Mouse (Mus musculus) hindbrain, embryonic 15.5 days (tissue): Measurements from ENCODE around the gene Tff3. TPM values are rescaled to one million over a fixed set of nuclear protein-coding genes. Genes with fewer than 3 reads are reported as not detected.

Source experiments
- ATAC-seq: fragments of 200-750 bp; cut with Nextera tagmentation; 2 replicates; pipeline ENCODE4 v1.8.0; 2017; ENCODE audit warnings: low read depth, moderate number of reproducible peaks, moderate TSS enrichment; ENCODE audit not compliant: low FRiP score
- H3K27ac ChIP-seq: fragments of 300-500 bp; sonication (generic); replicated peaks from 2 replicates; pipeline ENCODE4 v1.5.1; 2015; ENCODE audit warnings: mild to moderate bottlenecking, inconsistent platforms
- H3K27me3 ChIP-seq: fragments of 300-500 bp; sonication (generic); 2 replicates; pipeline ENCODE4 v1.6.1; 2015; ENCODE audit warnings: control low read depth, inconsistent platforms
- H3K36me3 ChIP-seq: fragments of 300-500 bp; sonication (generic); 2 replicates; pipeline ENCODE4 v1.6.1; 2015; ENCODE audit warnings: control low read depth, inconsistent platforms
- H3K4me1 ChIP-seq: fragments of 300-500 bp; sonication (generic); replicated peaks from 2 replicates; pipeline ENCODE4 v1.6.1; 2015; ENCODE audit warnings: control low read depth, inconsistent platforms
- H3K4me2 ChIP-seq: fragments of 300-500 bp; sonication (generic); 2 replicates; pipeline ENCODE4 v1.6.1; 2015; ENCODE audit warnings: moderate library complexity, mild to moderate bottlenecking, inconsistent platforms
- H3K4me3 ChIP-seq: fragments of 300-500 bp; sonication (generic); 2 replicates; pipeline ENCODE4 v1.5.1; 2015; ENCODE audit warnings: mild to moderate bottlenecking, inconsistent platforms
- H3K9ac ChIP-seq: fragments of 300-500 bp; sonication (generic); 2 replicates; pipeline ENCODE4 v1.6.1; 2015; ENCODE audit warnings: inconsistent platforms
- H3K9me3 ChIP-seq: fragments of 300-500 bp; sonication (generic); 2 replicates; pipeline ENCODE4 v1.6.1; 2016; ENCODE audit warnings: control low read depth, inconsistent platforms
- WGBS: fragments of 180-500 bp; shearing (Covaris S2); methylation state at CpG from one replicate; pipeline ENCODE4 v1.1.7; 2015; 5-methylcytosine and 5-hydroxymethylcytosine counted together
- polyA plus RNA-seq: library from polyadenylated mRNA; unstranded; fragments of >200 nt; fragmentation: Nextera tagmentation; extraction: Ambion mirVana; gene quantifications from 2 replicates; pipeline ENCODE4 v1.2.1, GENCODE M21; 2015

Gene Tff3
- polyA plus RNA-seq, 1 experiment from 2014 or later = 2.4 TPM

DNA sequence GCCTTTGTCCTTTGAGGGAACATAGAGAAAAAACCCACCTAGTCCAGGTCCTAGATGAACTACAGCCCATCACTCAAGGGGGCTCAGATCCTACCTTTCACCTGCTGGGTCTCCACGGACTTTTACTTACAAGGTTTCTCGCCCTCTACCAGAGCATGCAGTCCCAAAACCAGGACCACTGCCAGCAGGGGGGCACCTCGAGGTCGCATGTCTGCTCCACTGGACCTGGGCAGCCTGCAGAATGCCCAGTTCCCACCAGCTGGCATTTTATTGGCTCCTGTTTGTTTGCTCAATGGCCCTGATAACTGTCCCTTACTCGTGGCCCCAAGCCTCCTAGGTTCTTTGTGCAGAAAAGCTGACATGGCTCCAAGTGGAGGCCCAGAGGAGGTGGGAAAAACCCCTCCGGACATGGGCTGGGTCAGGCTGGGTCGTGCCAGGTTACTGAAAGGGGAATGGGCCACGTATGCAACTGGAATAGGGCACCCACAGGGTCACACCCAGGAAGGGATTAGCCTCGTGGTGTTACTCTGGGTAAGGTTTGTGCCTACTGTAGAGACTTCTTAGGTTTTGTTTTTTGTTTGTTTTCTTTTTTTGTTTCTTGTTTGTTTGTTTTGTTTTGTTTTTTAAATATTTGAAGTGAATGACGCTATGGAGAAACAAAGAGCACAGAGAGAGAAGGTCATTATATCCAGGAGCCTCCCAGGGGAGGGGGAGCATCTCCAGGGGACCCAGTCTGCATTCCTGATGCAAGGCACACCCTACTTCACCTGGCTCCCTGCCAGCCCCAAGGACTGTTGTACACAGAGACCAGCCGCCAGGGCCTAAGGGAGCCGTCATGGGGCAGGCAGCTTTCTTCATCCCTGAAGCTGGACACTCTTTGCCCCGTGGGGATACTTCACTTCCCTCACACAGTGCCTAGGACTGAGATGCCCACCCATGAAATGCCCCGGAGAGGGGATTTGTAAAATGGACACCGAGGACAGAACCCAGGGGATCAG lies 14.9 kb upstream of the Tff3 start, which contains the start of gene Tff2:
Gene Tff2 (minus strand): TSS at position 243 of the 998 bp plus-strand sequence.
- 61% methylated on average over 15 of the region's 15 CpGs for WGBS
- H3K27me3 ChIP-seq = no peaks in the 10 kb centered on the region
- H3K27ac ChIP-seq = no peak within 1 kb of the TSS
- no peak within 1 kb of the TSS for H3K4me2 ChIP-seq
- H3K36me3 ChIP-seq = no peaks in the 10 kb centered on the region
- no peak within 1 kb of the TSS for H3K9ac ChIP-seq
- no peaks in the 10 kb centered on the region for H3K9me3 ChIP-seq
- ATAC-seq = no peak
- 0 out of 2 replicates have a peak, but pooled peaks cover 4% of the 10 kb centered on the region for H3K4me1 ChIP-seq
- H3K4me3 ChIP-seq = no peak within 1 kb of the TSS

DNA sequence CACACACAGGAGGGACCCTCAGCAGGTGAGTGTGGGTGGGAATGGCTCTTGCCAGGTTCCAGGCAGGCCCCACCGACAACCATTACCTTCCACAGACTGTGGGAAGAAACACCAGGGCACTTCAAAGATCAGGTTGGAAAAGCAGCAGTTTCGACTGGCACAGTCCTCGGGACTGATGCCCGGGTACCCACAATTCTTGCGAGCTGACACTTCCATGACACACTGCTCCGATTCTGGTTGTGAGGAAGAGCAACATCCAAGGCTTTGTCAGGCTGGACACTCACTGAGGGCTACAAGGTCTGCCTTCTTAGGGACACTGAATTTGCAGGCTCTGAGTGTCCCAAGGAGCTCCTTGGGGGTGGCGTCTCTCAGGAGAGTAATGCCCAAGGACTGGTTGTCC lies 12.7 kb upstream of the Tff3 start:
- Histone ChIP-seq H3K27me3 (no peaks in the 10 kb centered on the region), H3K4me3 (no peak overlapping the region), H3K36me3 (no peaks in the 10 kb centered on the region), H3K27ac (no peak overlapping the region), H3K4me1 (0 out of 2 replicates have a peak, but pooled peaks cover 4% of the 10 kb centered on the region), H3K9ac (no peak overlapping the region), H3K9me3 (no peaks in the 10 kb centered on the region), H3K4me2 (no peak overlapping the region)
- ATAC-seq = no peak
- 95% methylated on average over 7 of the region's 7 CpGs for WGBS

DNA sequence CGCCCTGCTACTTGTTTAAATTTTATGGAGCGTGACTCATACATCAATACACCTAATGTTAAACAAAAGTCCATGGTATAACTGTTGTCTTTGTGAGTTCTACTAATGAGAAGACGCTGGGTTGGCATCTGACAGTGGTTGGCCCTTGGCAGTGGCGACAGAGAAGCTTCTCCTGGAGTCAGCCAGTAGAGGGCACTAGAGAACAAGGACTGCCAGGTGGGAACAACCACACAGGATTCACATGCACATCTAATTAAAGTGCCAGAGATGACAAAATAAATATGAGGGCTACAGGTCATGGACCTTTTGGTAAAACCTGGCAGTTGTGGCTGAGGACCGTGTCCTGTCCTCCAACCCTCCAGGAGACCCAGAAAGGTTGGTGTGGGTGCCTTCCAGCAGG lies 9.0 kb upstream of the Tff3 start:
- 17% methylated on average over 5 of the region's 5 CpGs for WGBS
- Histone ChIP-seq H3K9me3 (no peaks in the 10 kb centered on the region), H3K27me3 (no peaks in the 10 kb centered on the region), H3K4me2 (no peak overlapping the region), H3K4me1 (no peaks in the 10 kb centered on the region), H3K9ac (no peak overlapping the region), H3K36me3 (no peaks in the 10 kb centered on the region), H3K4me3 (no peak overlapping the region), H3K27ac (no peak overlapping the region)
- no peak for ATAC-seq

DNA sequence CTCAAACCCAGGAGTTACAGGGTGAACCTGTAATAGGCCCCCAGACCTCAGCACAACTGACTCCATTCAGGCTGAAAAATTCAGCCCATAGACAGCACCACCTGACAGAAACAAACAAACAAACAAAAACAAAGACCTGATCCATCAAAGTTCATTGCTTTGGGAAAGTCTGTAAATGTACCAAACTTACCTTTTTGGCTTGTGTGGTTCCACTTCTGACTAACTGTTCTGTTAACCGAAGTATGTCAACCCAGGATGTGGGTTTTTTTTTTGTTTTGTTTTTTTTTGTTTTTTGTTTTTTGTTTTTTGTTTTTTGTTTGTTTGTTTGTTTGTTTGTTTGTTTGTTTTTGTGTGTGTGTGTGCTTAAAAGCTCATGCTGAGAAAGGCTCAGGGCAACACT lies 7.4 kb upstream of the Tff3 start:
- Histone ChIP-seq H3K36me3 (no peaks in the 10 kb centered on the region), H3K4me1 (no peaks in the 10 kb centered on the region), H3K27me3 (no peaks in the 10 kb centered on the region), H3K27ac (no peak overlapping the region), H3K4me2 (no peak overlapping the region), H3K4me3 (no peak overlapping the region), H3K9me3 (no peaks in the 10 kb centered on the region), H3K9ac (no peak overlapping the region)
- 88% methylated on average over 1 of the region's 1 CpGs for WGBS
- ATAC-seq = no peak

DNA sequence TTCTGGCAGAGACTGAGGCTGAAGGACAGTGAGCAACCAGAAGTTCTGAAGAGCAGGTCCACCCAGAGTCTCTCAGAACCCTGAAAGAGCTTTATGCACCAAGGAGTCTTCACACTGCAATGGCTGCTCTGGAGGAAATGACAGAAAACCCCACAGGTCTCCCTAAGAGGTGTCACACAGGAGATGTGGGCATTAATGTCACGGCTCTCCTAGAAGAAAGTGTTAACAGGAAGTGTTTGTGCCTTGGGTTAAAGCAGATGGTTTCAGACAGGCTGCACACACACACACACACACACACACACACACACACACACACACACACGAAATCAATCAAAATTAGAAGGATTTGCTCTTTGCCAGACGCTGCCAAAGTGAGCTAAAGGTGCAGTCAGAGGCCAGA lies 6.8 kb upstream of the Tff3 start:
- Histone ChIP-seq H3K4me1 (no peaks in the 10 kb centered on the region), H3K4me3 (no peak overlapping the region), H3K36me3 (no peaks in the 10 kb centered on the region), H3K9ac (no peak overlapping the region), H3K27ac (no peak overlapping the region), H3K27me3 (no peaks in the 10 kb centered on the region), H3K4me2 (no peak overlapping the region), H3K9me3 (no peaks in the 10 kb centered on the region)
- no peak for ATAC-seq
- WGBS = 64% methylated on average over 3 of the region's 3 CpGs

DNA sequence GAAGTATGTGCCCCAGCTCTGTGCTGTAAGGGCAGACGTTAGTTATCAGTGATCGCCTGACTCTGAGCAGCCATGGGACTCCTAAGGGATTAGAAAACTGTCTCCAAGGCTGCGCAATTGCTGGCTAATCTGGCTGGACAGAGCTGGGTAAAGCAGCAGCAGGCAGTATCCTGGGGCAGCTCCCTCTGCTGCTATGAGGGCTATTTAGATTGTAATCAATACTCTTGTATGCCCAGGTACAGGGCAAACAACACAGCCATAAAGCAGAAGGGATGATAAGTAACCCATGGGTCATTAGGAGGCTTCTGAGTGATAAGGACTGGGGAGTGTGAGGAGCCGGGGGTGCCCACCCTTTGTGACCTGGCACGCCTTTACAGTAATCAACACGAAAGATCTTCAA lies 5.5 kb upstream of the Tff3 start:
- 85% methylated on average over 6 of the region's 6 CpGs for WGBS
- Histone ChIP-seq H3K27me3 (no peaks in the 10 kb centered on the region), H3K4me1 (no peaks in the 10 kb centered on the region), H3K27ac (no peak overlapping the region), H3K9ac (no peak overlapping the region), H3K36me3 (no peaks in the 10 kb centered on the region), H3K9me3 (no peaks in the 10 kb centered on the region), H3K4me2 (no peak overlapping the region), H3K4me3 (no peak overlapping the region)
- ATAC-seq = no peak

DNA sequence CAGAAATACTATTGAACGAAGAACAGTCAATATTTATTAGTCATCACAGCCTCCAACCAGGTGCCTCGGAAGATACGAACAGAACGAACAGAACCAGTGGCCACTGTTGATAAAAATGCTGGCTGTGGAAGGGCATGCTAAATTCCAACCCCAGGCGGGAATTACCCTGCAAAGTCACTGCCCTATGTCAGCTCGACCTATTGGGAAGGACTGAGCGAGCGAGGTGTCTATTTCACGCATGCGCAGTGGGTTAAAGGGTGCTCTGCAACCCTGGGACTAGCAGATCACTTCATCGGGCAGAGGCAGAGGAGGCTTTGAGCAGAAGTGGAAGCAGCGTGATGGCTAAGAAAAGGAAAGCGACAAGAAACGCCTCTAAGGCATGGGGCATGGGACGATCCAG lies 4.3 kb upstream of the Tff3 start:
- Histone ChIP-seq H3K27ac (no peak overlapping the region), H3K36me3 (no peaks in the 10 kb centered on the region), H3K4me1 (no peaks in the 10 kb centered on the region), H3K9me3 (no peaks in the 10 kb centered on the region), H3K4me2 (no peak overlapping the region), H3K4me3 (no peak overlapping the region), H3K27me3 (no peaks in the 10 kb centered on the region), H3K9ac (no peak overlapping the region)
- no peak for ATAC-seq
- WGBS = 86% methylated on average over 15 of the region's 15 CpGs

DNA sequence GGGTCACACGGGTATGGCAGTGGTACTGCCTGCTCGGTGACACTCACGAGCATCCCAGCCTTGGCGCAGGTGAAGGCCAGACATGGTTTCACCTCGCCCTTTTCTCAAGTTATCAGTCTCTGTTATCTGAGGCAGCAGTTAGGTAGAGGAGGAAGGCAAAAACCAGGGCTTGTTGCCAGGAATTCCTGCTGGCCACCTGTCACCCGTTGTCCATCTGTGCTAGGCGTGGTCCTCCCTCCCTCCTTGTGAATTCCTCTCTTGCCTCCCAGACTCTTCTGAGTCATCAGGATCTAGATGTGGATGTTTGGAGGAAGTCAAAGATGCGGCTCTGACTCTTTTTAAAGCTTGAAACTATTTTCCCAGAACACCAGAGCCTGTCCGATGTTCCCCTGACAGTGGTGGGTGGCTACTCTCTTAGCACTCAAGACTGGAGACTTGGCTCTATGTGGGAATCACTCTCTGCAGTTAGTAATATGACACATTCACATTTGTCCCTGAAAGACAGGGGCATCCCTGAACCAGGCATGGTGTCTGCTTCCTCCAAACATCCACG lies 1.9 kb upstream of the Tff3 start:
- H3K9me3 ChIP-seq = no peaks in the 10 kb centered on the region
- no peak overlapping the region for H3K27ac ChIP-seq
- no peaks in the 10 kb centered on the region for H3K36me3 ChIP-seq
- ATAC-seq = no peak
- no peak overlapping the region for H3K9ac ChIP-seq
- no peaks in the 10 kb centered on the region for H3K27me3 ChIP-seq
- H3K4me2 ChIP-seq = no peak overlapping the region
- H3K4me3 ChIP-seq = no peak overlapping the region
- WGBS = 84% methylated on average over 10 of the region's 10 CpGs
- no peaks in the 10 kb centered on the region for H3K4me1 ChIP-seq

DNA sequence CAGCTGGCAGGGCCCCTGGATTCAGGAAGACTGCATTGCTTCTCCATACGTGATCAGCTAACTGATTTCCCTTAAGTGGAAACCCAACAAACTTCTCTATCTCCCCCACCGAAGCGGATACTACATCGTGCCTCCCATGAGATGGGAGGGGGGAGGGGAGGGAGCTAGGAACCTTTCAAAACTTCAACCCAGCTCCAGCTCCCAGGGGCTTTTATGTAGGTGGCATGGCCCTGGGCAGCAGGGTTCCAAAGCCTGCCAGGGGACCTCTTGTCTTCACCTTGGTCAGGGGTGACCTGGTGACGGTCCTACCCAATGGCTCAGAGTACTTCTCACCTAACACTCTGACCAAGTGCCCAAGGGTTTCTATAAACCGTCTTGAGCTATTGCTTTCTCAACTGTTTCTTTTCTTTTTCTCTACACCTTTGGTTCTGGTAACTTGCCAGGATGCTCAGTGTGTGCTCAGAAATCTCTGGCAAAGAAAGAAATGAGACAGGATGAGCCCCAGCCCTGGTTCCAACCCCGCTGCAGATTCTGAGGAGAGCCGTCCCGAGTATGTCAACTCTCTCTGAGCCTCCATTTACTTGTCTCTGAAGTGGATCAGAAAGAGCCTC lies 633 bp downstream of the Tff3 start:
- no peak overlapping the region for H3K9ac ChIP-seq
- no peak overlapping the region for H3K4me3 ChIP-seq
- WGBS = 86% methylated on average over 9 of the region's 9 CpGs
- H3K9me3 ChIP-seq = no peaks in the 10 kb centered on the region
- H3K27me3 ChIP-seq = no peaks in the 10 kb centered on the region
- peaks cover 8% of the 10 kb centered on the region for H3K4me1 ChIP-seq
- H3K27ac ChIP-seq = no peak overlapping the region
- H3K4me2 ChIP-seq = no peak overlapping the region
- no peak for ATAC-seq
- no peaks in the 10 kb centered on the region for H3K36me3 ChIP-seq

DNA sequence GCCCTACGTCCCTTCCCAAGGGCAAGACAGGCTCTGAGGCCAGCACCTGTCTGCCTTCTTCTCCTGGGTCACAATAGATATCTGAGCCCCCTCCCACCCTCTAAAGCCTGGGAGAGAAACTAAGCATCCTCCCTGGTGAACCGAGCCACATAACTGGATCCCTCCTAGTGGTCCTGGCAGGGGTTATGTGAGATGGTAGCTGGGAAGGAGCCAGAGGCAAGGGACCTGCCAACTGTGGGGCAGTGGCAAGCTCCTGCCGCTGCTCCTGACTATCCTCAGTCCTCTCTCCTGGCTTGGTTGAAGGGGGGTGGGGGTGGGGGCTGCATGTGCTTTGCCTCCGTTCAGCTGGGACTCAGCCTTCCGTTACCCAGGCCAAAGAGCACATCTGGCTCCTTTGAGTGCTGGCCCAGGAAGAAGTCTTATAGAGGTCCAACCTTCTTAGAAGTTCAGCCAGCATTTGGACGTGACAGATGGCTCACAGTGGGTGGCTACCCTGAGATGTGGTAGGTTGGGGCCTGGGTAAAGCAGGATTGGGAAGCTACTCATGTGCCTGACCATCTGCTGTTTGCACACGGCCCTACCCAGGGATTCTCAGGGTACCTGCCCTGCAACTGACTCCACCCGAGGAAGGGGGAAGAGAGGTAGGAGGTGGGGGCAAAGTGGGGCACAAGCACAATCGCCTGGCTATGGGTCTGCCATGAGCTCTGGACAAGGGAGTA lies 3.7 kb downstream of the Tff3 start:
- Histone ChIP-seq H3K4me3 (no peak overlapping the region), H3K36me3 (no peaks in the 10 kb centered on the region), H3K27me3 (no peaks in the 10 kb centered on the region), H3K9ac (no peak overlapping the region), H3K4me2 (no peak overlapping the region), H3K4me1 (peaks cover 8% of the 10 kb centered on the region), H3K9me3 (peaks cover 6% of the 10 kb centered on the region; the same call in 1 of the 2 replicates), H3K27ac (no peak overlapping the region)
- WGBS = 39% methylated on average over 9 of the region's 9 CpGs
- ATAC-seq = peak; percentile 59

DNA sequence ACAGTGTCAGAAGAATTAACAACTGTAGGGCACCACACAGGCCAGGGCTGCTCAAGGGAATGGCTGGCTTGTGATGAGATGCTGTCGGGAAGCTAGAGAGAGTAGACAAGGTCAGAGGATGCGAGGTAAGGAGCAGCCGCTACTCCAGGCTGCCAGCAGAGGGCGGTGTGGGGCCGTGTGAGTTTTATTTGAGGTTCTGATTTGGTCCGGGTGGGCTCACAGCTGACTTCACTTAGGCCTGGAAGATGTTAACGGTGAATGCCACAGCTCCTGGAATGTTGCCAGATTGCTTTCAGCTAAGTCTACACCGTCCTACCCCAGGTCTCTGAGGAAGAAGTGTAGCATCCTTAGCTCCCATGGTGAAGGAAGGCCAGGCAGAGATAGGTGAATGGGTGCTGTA lies 7.5 kb downstream of the Tff3 start:
- Histone ChIP-seq H3K4me2 (no peak overlapping the region), H3K36me3 (no peaks in the 10 kb centered on the region; the same call in 1 of the 2 replicates), H3K4me3 (no peak overlapping the region), H3K9me3 (peaks cover 6% of the 10 kb centered on the region; the same call in 1 of the 2 replicates), H3K27me3 (no peaks in the 10 kb centered on the region), H3K9ac (no peak overlapping the region), H3K27ac (no peak overlapping the region), H3K4me1 (peaks cover 8% of the 10 kb centered on the region)
- 12% methylated on average over 8 of the region's 8 CpGs for WGBS
- no peak for ATAC-seq
